Mouse (Mus musculus) heart, embryonic 12.5 days (tissue): Measurements from ENCODE around the gene Mydgf. TPM values are rescaled to one million over a fixed set of nuclear protein-coding genes. Genes with fewer than 3 reads are reported as not detected.

Source experiments
- ATAC-seq: fragments of 200-750 bp; cut with Nextera tagmentation; 2 replicates; pipeline ENCODE4 v1.8.0; 2017; ENCODE audit warnings: moderate TSS enrichment, moderate library complexity; ENCODE audit not compliant: insufficient number of reproducible peaks, low FRiP score
- H3K27ac ChIP-seq: fragments of 300-500 bp; sonication (generic); 2 replicates; pipeline ENCODE4 v1.5.1; 2016; ENCODE audit warnings: mild to moderate bottlenecking, moderate library complexity; ENCODE audit not compliant: poor library complexity, severe bottlenecking
- H3K27me3 ChIP-seq: fragments of 300-500 bp; sonication (generic); replicated peaks from 2 replicates; pipeline ENCODE4 v1.6.1; 2016; ENCODE audit warnings: mild to moderate bottlenecking, moderate library complexity
- H3K36me3 ChIP-seq: fragments of 300-500 bp; sonication (generic); 2 replicates; pipeline ENCODE4 v1.6.1; 2016; ENCODE audit warnings: mild to moderate bottlenecking, moderate library complexity
- H3K4me1 ChIP-seq: fragments of 300-500 bp; sonication (generic); replicated peaks from 2 replicates; pipeline ENCODE4 v1.6.1; 2016; ENCODE audit warnings: mild to moderate bottlenecking
- H3K4me2 ChIP-seq: fragments of 300-500 bp; sonication (generic); 2 replicates; pipeline ENCODE4 v1.6.1; 2016; ENCODE audit warnings: mild to moderate bottlenecking, moderate library complexity
- H3K4me3 ChIP-seq: fragments of 300-500 bp; sonication (generic); 2 replicates; pipeline ENCODE4 v1.5.1; 2016; ENCODE audit warnings: mild to moderate bottlenecking
- H3K9ac ChIP-seq: fragments of 300-500 bp; sonication (generic); 2 replicates; pipeline ENCODE4 v1.6.1; 2016; ENCODE audit warnings: mild to moderate bottlenecking, moderate library complexity
- H3K9me3 ChIP-seq: fragments of 300-500 bp; sonication (generic); replicated peaks from 2 replicates; pipeline ENCODE4 v1.6.1; 2016; ENCODE audit warnings: mild to moderate bottlenecking, moderate library complexity
- WGBS: fragments of 180-500 bp; shearing (Covaris S2); methylation state at CpG from one replicate; pipeline ENCODE4 v1.1.7; 2016; 5-methylcytosine and 5-hydroxymethylcytosine counted together
- polyA plus RNA-seq: library from polyadenylated mRNA; unstranded; fragments of >200 nt; fragmentation: Nextera tagmentation; extraction: Ambion mirVana; gene quantifications from 2 replicates; pipeline ENCODE4 v1.2.1, GENCODE M21; 2016

The Mydgf gene
- polyA plus RNA-seq, 1 experiment from 2014 or later = 72.9 TPM

GRCm38 (mm10) chr17:56211090-56211489 lies 27.4 kb upstream of the Mydgf start:
- Histone ChIP-seq H3K9ac (no peak overlapping the region), H3K36me3 (peaks cover 69% of the 10 kb centered on the region), H3K9me3 (no peaks in the 10 kb centered on the region), H3K27ac (no peak overlapping the region), H3K27me3 (no peaks in the 10 kb centered on the region), H3K4me1 (peaks cover 9% of the 10 kb centered on the region), H3K4me2 (no peak overlapping the region), H3K4me3 (no peak overlapping the region)
- no peak for ATAC-seq
- WGBS = 74% methylated on average over 2 of the region's 2 CpGs

- WGBS = 87% methylated on average over 3 of the region's 3 CpGs
- Histone ChIP-seq H3K27me3 (no peaks in the 10 kb centered on the region), H3K4me2 (no peak overlapping the region), H3K9ac (no peak overlapping the region), H3K4me1 (peaks cover 7% of the 10 kb centered on the region; the same call in 1 of the 2 replicates), H3K36me3 (peaks cover 82% of the 10 kb centered on the region), H3K4me3 (no peak overlapping the region), H3K27ac (no peak overlapping the region), H3K9me3 (no peaks in the 10 kb centered on the region)
- ATAC-seq = no peak
Measured at GRCm38 (mm10) chr17:56208821-56209220, 25.1 kb upstream of the Mydgf start.

GRCm38 (mm10) chr17:56207963-56208530 lies 24.3 kb upstream of the Mydgf start:
- ATAC-seq = no peak
- H3K9me3 ChIP-seq = no peaks in the 10 kb centered on the region
- no peak overlapping the region for H3K4me2 ChIP-seq
- WGBS = 85% methylated on average over 9 of the region's 9 CpGs
- H3K9ac ChIP-seq = no peak overlapping the region
- no peak overlapping the region for H3K4me3 ChIP-seq
- H3K36me3 ChIP-seq = peaks cover 89% of the 10 kb centered on the region
- H3K27me3 ChIP-seq = no peaks in the 10 kb centered on the region
- no peak overlapping the region for H3K27ac ChIP-seq
- H3K4me1 ChIP-seq = peaks cover 5% of the 10 kb centered on the region; the same call in 1 of the 2 replicates

GRCm38 (mm10) chr17:56206986-56207674 lies 23.4 kb upstream of the Mydgf start:
- WGBS = 82% methylated on average over 6 of the region's 6 CpGs
- H3K27ac ChIP-seq = no peak overlapping the region
- no peak overlapping the region for H3K9ac ChIP-seq
- peaks cover 99% of the 10 kb centered on the region for H3K36me3 ChIP-seq
- H3K4me3 ChIP-seq = no peak overlapping the region
- no peak overlapping the region for H3K4me2 ChIP-seq
- H3K9me3 ChIP-seq = no peaks in the 10 kb centered on the region
- ATAC-seq = no peak
- no peaks in the 10 kb centered on the region for H3K4me1 ChIP-seq
- H3K27me3 ChIP-seq = no peaks in the 10 kb centered on the region

GRCm38 (mm10) chr17:56206276-56206884 lies 22.7 kb upstream of the Mydgf start:
- Histone ChIP-seq H3K4me2 (no peak overlapping the region), H3K4me1 (no peaks in the 10 kb centered on the region), H3K4me3 (no peak overlapping the region), H3K27ac (no peak overlapping the region), H3K27me3 (no peaks in the 10 kb centered on the region), H3K36me3 (peaks cover 100% of the 10 kb centered on the region), H3K9me3 (no peaks in the 10 kb centered on the region), H3K9ac (peak overlapping the region; percentile 37; the same call in 1 of the 2 replicates)
- ATAC-seq = peak; percentile 27; the same call in 1 of the 2 replicates
- WGBS = 81% methylated on average over 10 of the region's 10 CpGs

GRCm38 (mm10) chr17:56203729-56204128 lies 20.0 kb upstream of the Mydgf start:
- H3K36me3 ChIP-seq = peaks cover 90% of the 10 kb centered on the region
- H3K27me3 ChIP-seq = no peaks in the 10 kb centered on the region
- H3K9me3 ChIP-seq = no peaks in the 10 kb centered on the region
- 74% methylated on average over 3 of the region's 3 CpGs for WGBS
- H3K9ac ChIP-seq = no peak overlapping the region
- ATAC-seq = no peak
- H3K4me3 ChIP-seq = no peak overlapping the region
- H3K4me2 ChIP-seq = no peak overlapping the region
- H3K27ac ChIP-seq = no peak overlapping the region
- H3K4me1 ChIP-seq = no peaks in the 10 kb centered on the region

- Histone ChIP-seq H3K4me1 (no peaks in the 10 kb centered on the region), H3K27me3 (no peaks in the 10 kb centered on the region), H3K9me3 (peaks cover 4% of the 10 kb centered on the region; the same call in 1 of the 2 replicates), H3K9ac (no peak overlapping the region), H3K4me2 (no peak overlapping the region), H3K4me3 (no peak overlapping the region), H3K27ac (no peak overlapping the region), H3K36me3 (peaks cover 90% of the 10 kb centered on the region)
- WGBS = 87% methylated on average over 8 of the region's 8 CpGs
- ATAC-seq = no peak
Measured at GRCm38 (mm10) chr17:56202476-56202875, 18.8 kb upstream of the Mydgf start.

- Histone ChIP-seq H3K4me1 (no peaks in the 10 kb centered on the region), H3K9ac (no peak overlapping the region), H3K4me3 (no peak overlapping the region), H3K27ac (no peak overlapping the region), H3K9me3 (peaks cover 9% of the 10 kb centered on the region; the same call in 1 of the 2 replicates), H3K4me2 (no peak overlapping the region), H3K27me3 (no peaks in the 10 kb centered on the region), H3K36me3 (peaks cover 90% of the 10 kb centered on the region)
- ATAC-seq = no peak
- WGBS = 54% methylated on average over 3 of the region's 3 CpGs
Measured at GRCm38 (mm10) chr17:56201642-56202041, 17.9 kb upstream of the Mydgf start.

- no peaks in the 10 kb centered on the region for H3K4me1 ChIP-seq
- H3K36me3 ChIP-seq = peaks cover 89% of the 10 kb centered on the region
Measured at GRCm38 (mm10) chr17:56200586-56200985, 16.9 kb upstream of the Mydgf start.

GRCm38 (mm10) chr17:56196860-56197259 lies 13.1 kb upstream of the Mydgf start:
- H3K4me1 ChIP-seq = no peaks in the 10 kb centered on the region
- peaks cover 9% of the 10 kb centered on the region; the same call in 1 of the 2 replicates for H3K9me3 ChIP-seq
- no peak overlapping the region for H3K4me2 ChIP-seq
- H3K4me3 ChIP-seq = no peak overlapping the region
- no peak overlapping the region for H3K27ac ChIP-seq
- H3K9ac ChIP-seq = no peak overlapping the region
- H3K36me3 ChIP-seq = peaks cover 89% of the 10 kb centered on the region
- WGBS = 66% methylated on average over 2 of the region's 2 CpGs
- no peaks in the 10 kb centered on the region for H3K27me3 ChIP-seq
- no peak for ATAC-seq

More at GRCm38 (mm10) chr17:56200586-56200985, 16.9 kb upstream of the Mydgf start:
- Histone ChIP-seq H3K9ac (no peak overlapping the region), H3K9me3 (peaks cover 9% of the 10 kb centered on the region; the same call in 1 of the 2 replicates), H3K4me2 (no peak overlapping the region), H3K27me3 (no peaks in the 10 kb centered on the region), H3K4me3 (no peak overlapping the region), H3K27ac (no peak overlapping the region)
- 83% methylated on average over 9 of the region's 9 CpGs for WGBS
- no peak for ATAC-seq

GRCm38 (mm10) chr17:56194765-56195164 lies 11.0 kb upstream of the Mydgf start:
- H3K27me3 ChIP-seq = no peaks in the 10 kb centered on the region
- H3K4me3 ChIP-seq = no peak overlapping the region
- peaks cover 9% of the 10 kb centered on the region; the same call in 1 of the 2 replicates for H3K9me3 ChIP-seq
- H3K36me3 ChIP-seq = peaks cover 94% of the 10 kb centered on the region
- no peak overlapping the region for H3K4me2 ChIP-seq
- H3K4me1 ChIP-seq = no peaks in the 10 kb centered on the region
- no peak for ATAC-seq
- H3K9ac ChIP-seq = no peak overlapping the region
- WGBS = 86% methylated on average over 13 of the region's 13 CpGs
- no peak overlapping the region for H3K27ac ChIP-seq
